Mouse (Mus musculus) ES-Bruce4 (cell line): ENCODE measurements around the gene Cntn6. TPM values are rescaled to one million over a fixed set of nuclear protein-coding genes. Genes with fewer than 3 reads are reported as not detected.

ENCODE experiments used
- H3K27ac ChIP-seq: 2 replicates; pipeline ENCODE4 v1.5.1; 2012; ENCODE audit warnings: low read length, inconsistent platforms; ENCODE audit not compliant: insufficient read depth
- H3K27me3 ChIP-seq: 2 replicates; pipeline ENCODE4 v1.6.1; 2012; ENCODE audit warnings: mild to moderate bottlenecking, low read length, inconsistent platforms; ENCODE audit not compliant: control insufficient read depth, poor library complexity, insufficient read depth, severe bottlenecking
- H3K36me3 ChIP-seq: 2 replicates; pipeline ENCODE4 v1.6.1; 2012; ENCODE audit warnings: inconsistent platforms, mild to moderate bottlenecking, low read length, moderate library complexity; ENCODE audit not compliant: control insufficient read depth, poor library complexity, insufficient read depth, severe bottlenecking
- H3K4me1 ChIP-seq: one replicate; pipeline ENCODE4 v1.8.1; 2011; ENCODE audit warnings: low read length; ENCODE audit not compliant: control insufficient read depth, insufficient read depth
- H3K4me3 ChIP-seq: 2 replicates; pipeline ENCODE4 v1.5.1; 2011; ENCODE audit warnings: low read depth, mild to moderate bottlenecking, low read length
- H3K9ac ChIP-seq: 2 replicates; pipeline ENCODE4 v1.6.1; 2012; ENCODE audit warnings: low read depth, mild to moderate bottlenecking, inconsistent platforms; ENCODE audit not compliant: poor library complexity, severe bottlenecking
- H3K9me3 ChIP-seq: replicated peaks from 2 replicates; pipeline ENCODE4 v1.6.1; 2012; ENCODE audit warnings: mild to moderate bottlenecking, low read length, inconsistent platforms; ENCODE audit not compliant: control insufficient read depth, poor library complexity, insufficient read depth, severe bottlenecking
- CTCF ChIP-seq: IDR thresholded peaks from one replicate; pipeline ENCODE4 v1.8.1; 2011; ENCODE audit warnings: low read depth, low read length
- EP300 ChIP-seq: IDR thresholded peaks from 2 replicates; pipeline ENCODE4 v1.6.1; 2011; ENCODE audit warnings: low read depth, low read length; ENCODE audit not compliant: insufficient read depth
- POLR2A ChIP-seq: IDR thresholded peaks from one replicate; pipeline ENCODE4 v1.8.1; 2011; ENCODE audit warnings: low read length; ENCODE audit not compliant: insufficient read depth
- polyA plus RNA-seq: library from polyadenylated mRNA; stranded (reverse); fragments of >200 nt; gene quantifications from 2 replicates; pipeline ENCODE4 v1.2.4, GENCODE M21; 2011; ENCODE audit warnings: low read depth; ENCODE audit not compliant: missing spikeins, insufficient read depth, insufficient read length

Cntn6 gene
- polyA plus RNA-seq, 1 experiment: not detected

DNA sequence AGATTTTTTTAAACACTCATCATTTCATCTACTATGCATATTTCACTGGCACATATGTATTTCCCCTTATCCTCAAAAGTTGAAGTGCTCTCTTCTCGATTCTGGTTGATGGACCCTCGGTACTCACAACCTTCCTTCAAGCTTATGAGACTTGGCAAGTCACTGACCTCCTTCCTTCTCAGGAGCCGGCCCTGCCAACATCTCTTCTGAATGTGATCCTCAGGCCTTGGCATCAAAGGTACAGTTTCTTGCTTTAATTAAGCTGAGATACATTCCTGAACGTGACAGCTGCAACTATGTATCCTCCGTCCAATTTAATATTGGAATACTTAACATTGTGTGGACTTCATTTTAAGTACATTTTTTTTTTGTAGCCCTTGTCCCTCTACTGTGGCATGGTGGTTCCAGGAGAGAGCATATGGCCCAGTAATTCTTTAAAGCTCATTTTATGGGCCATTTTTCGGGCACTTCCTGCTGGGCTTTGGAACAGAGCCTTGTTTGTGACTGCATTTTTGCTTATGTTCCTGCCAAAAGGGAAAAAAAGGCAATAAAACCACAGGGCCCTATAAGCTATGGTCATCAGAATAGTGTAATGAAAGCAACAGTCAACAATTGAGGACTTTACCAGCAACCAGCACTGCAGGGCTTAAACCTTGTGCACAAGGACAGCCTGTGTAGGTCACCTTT lies 196.0 kb downstream of the Cntn6 start:
- H3K27ac ChIP-seq: no peak overlapping the region
- H3K4me3 ChIP-seq: no peak overlapping the region
- H3K27me3 ChIP-seq: no peaks in the 10 kb centered on the region

DNA sequence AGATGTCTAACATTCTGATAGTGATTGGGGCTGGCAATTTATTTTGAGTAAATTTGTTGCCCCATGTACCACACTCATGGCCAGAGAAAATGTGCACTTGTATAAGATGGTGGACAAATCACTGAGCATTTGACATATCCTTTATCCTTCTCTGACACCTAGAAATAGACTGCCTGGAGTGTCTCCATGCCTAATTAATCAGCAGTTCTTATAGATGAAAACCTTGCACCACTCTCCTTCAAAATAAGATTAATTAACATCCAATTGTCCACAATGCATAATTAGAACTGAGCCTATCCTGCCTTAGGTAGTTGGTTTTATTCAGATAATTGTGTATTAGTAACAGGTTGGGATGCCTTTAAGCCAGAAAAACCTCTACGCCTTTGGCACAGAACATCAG lies 236.0 kb downstream of the Cntn6 start:
- Histone ChIP-seq H3K4me1 (no peaks in the 10 kb centered on the region), H3K36me3 (no peaks in the 10 kb centered on the region), H3K9ac (no peak overlapping the region), H3K27ac (no peak overlapping the region), H3K4me3 (no peak overlapping the region), H3K9me3 (no peaks in the 10 kb centered on the region), H3K27me3 (no peaks in the 10 kb centered on the region)
- TF ChIP-seq EP300: no peak
- TF ChIP-seq POLR2A: no peak
- no peak for TF ChIP-seq CTCF

More for the DNA sequence above, 196.0 kb downstream of the Cntn6 start:
- H3K36me3 ChIP-seq: no peaks in the 10 kb centered on the region
- H3K9ac ChIP-seq: no peak overlapping the region
- TF ChIP-seq CTCF: no peak
- TF ChIP-seq POLR2A: no peak
- no peak for TF ChIP-seq EP300
- H3K4me1 ChIP-seq: no peaks in the 10 kb centered on the region
- no peaks in the 10 kb centered on the region for H3K9me3 ChIP-seq

DNA sequence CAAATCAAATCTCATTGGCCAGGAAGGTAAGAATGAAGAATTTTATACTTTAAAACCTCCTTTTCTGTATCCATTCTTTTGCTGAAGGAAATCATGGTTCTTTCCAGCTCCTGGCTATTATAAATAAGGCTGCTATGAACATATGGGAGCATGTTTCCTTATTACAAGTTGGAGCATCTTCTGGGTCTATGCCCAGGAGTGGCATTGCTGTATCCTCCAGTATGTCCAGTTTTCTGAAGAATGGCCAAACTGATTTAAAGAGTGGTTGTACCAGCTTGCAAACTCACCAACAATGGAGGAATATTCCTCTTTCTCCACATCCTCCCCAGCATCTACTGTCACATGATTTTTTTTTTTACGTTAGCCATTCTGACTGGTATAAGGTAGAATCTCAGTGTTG lies 241.7 kb downstream of the Cntn6 start:
- TF ChIP-seq POLR2A (no peak), CTCF (no peak), EP300 (no peak)
- Histone ChIP-seq H3K27ac (no peak overlapping the region), H3K9ac (no peak overlapping the region), H3K4me3 (no peak overlapping the region), H3K4me1 (no peaks in the 10 kb centered on the region), H3K9me3 (no peaks in the 10 kb centered on the region), H3K36me3 (no peaks in the 10 kb centered on the region), H3K27me3 (no peaks in the 10 kb centered on the region)

DNA sequence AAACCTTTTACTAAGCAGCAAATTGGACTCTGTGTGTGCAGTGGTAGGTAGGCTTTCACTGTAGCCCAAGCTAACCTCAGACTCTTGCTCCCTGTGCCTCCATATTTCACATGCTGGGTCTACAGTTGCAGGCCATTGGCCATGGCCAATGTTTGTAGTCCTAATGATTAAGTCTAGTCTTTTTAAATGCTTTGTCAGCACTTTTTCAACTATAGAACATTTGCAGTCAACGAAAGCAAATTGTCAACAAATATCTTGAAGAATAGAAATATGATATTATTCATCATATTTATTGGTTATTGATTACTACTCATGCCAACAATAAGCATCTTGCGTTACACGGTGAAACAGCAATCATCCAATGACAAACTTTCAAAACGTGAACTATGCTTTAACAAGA lies 246.4 kb downstream of the Cntn6 start:
- TF ChIP-seq POLR2A: no peak
- no peak for TF ChIP-seq EP300
- no peak for TF ChIP-seq CTCF
- Histone ChIP-seq H3K4me3 (no peak overlapping the region), H3K27me3 (no peaks in the 10 kb centered on the region; the same call in 1 of the 2 replicates), H3K36me3 (no peaks in the 10 kb centered on the region), H3K4me1 (no peaks in the 10 kb centered on the region), H3K9ac (no peak overlapping the region), H3K27ac (no peak overlapping the region), H3K9me3 (no peaks in the 10 kb centered on the region)

DNA sequence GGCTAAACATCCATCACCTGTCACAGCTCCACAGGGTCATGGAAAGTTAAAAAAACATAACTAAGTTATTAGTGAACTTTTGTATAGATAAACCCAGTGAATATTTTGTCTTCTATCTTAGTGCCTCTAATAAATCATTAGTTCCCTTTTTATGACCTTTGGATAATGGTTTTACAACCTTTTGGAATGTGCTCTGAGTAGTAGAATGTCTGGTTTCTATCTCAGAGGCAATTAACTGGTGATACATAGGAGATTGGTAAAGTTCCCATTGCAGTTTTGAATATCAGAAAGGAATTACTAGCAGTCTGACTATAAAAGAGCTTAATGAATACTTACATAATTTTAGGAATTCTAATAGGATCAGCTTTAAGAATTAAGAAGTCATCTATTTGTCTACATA lies 265.5 kb downstream of the Cntn6 start:
- Histone ChIP-seq H3K27ac (no peak overlapping the region), H3K9me3 (no peaks in the 10 kb centered on the region), H3K4me1 (no peaks in the 10 kb centered on the region), H3K9ac (no peak overlapping the region), H3K36me3 (no peaks in the 10 kb centered on the region), H3K27me3 (no peaks in the 10 kb centered on the region), H3K4me3 (no peak overlapping the region)
- TF ChIP-seq EP300 (no peak), POLR2A (no peak), CTCF (no peak)

DNA sequence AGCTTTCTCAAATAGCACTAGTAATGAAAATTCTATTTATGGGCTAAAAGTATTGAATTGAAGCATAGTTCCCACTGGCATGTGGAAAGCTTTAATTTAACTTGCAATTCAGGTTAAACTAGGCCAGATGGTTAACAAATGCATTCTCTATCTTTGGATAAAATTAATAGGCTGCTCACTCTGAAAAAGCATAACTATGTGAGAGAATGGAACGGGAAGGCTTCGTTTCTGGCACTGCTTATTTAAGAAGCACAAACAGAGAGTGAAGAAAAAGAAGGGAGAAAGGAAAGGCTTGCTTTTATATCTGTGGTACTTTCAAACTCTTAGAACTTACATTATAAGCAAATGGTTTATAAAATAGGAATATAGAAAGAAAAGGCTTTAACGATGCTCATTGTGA lies 268.6 kb downstream of the Cntn6 start:
- Histone ChIP-seq H3K27ac (no peak overlapping the region), H3K9me3 (no peaks in the 10 kb centered on the region), H3K4me1 (no peaks in the 10 kb centered on the region), H3K36me3 (no peaks in the 10 kb centered on the region), H3K9ac (no peak overlapping the region), H3K4me3 (no peak overlapping the region), H3K27me3 (no peaks in the 10 kb centered on the region)
- TF ChIP-seq EP300 (no peak), CTCF (no peak), POLR2A (no peak)
